Mouse (Mus musculus) heart, embryonic 11.5 days (tissue): ENCODE results near the gene Slc25a33. TPM values are rescaled to one million over a fixed set of nuclear protein-coding genes. Genes with fewer than 3 reads are reported as not detected.
"Not testable (repeated sequence)": the region's sequence is repeated elsewhere in the genome, so short reads cannot be mapped to it uniquely, and the experiment has no call there.

Experiments used
- ATAC-seq: fragments of 200-750 bp; cut with Nextera tagmentation; replicated peaks from 2 replicates; pipeline ENCODE4 v1.8.0; 2017; ENCODE audit warnings: moderate library complexity; ENCODE audit not compliant: insufficient number of reproducible peaks, low FRiP score, low TSS enrichment
- H3K27ac ChIP-seq: fragments of 300-500 bp; sonication (generic); 2 replicates; pipeline ENCODE4 v1.5.1; 2014; ENCODE audit warnings: mild to moderate bottlenecking, low read depth, low read length
- H3K27me3 ChIP-seq: fragments of 300-500 bp; sonication (generic); 2 replicates; pipeline ENCODE4 v1.6.1; 2014; ENCODE audit warnings: mild to moderate bottlenecking, low read length, mixed read lengths; ENCODE audit not compliant: control insufficient read depth, insufficient read depth
- H3K36me3 ChIP-seq: fragments of 300-500 bp; sonication (generic); 2 replicates; pipeline ENCODE4 v1.6.1; 2014; ENCODE audit warnings: mild to moderate bottlenecking, low read length, moderate library complexity, mixed read lengths; ENCODE audit not compliant: control insufficient read depth, insufficient read depth
- H3K4me1 ChIP-seq: fragments of 300-500 bp; sonication (generic); 2 replicates; pipeline ENCODE4 v1.6.1; 2014; ENCODE audit warnings: low read length; ENCODE audit not compliant: control insufficient read depth, insufficient read depth
- H3K4me2 ChIP-seq: fragments of 300-500 bp; sonication (generic); 2 replicates; pipeline ENCODE4 v1.6.1; 2014; ENCODE audit warnings: mild to moderate bottlenecking, moderate library complexity
- H3K4me3 ChIP-seq: fragments of 300-500 bp; sonication (generic); 2 replicates; pipeline ENCODE4 v1.5.1; 2014; ENCODE audit warnings: low read depth, low read length
- H3K9ac ChIP-seq: fragments of 300-500 bp; sonication (generic); 2 replicates; pipeline ENCODE4 v1.6.1; 2014; ENCODE audit warnings: mild to moderate bottlenecking, low read depth, low read length, moderate library complexity
- H3K9me3 ChIP-seq: fragments of 300-500 bp; sonication (generic); replicated peaks from 2 replicates; pipeline ENCODE4 v1.6.1; 2016; ENCODE audit warnings: low read length; ENCODE audit not compliant: control insufficient read depth
- WGBS: fragments of 180-500 bp; shearing (Covaris S2); extraction: QIAGEN DNeasy Blood & Tissue Kit; methylation state at CpG from one replicate; pipeline ENCODE4 v1.1.7; 2014; ENCODE audit not compliant: insufficient replicate concordance; 5-methylcytosine and 5-hydroxymethylcytosine counted together
- polyA plus RNA-seq: library from polyadenylated mRNA; unstranded; fragments of >200 nt; fragmentation: Nextera tagmentation; extraction: Ambion mirVana; gene quantifications from 2 replicates; pipeline ENCODE4 v1.2.1, GENCODE M21; 2014

Slc25a33 gene
- polyA plus RNA-seq, 1 experiment from 2014 or later = 9.4 TPM

DNA sequence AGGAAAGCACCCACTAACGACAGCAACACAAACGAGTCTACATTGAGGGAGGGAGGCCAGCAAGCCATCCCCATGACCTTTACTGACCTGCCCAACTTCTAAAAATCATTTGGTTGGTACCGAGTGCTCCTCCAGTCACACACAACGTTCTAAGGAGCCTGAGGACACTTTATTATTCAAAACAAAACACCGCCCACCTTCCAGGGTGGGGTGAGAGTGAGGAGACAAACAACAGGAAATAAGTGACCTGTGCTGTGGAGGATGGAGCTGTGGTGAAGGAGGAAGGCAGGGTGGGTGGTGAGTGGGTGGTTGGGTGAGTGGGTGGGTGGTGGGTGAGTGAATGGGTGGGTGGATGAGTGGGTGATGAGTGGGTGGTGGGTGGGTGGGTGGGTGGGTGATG, 14.6 kb downstream of the Slc25a33 start:
- H3K27me3 ChIP-seq = no peaks in the 10 kb centered on the region
- WGBS = 72% methylated on average over 5 of the region's 5 CpGs
- ATAC-seq = no peak

GRCm38 (mm10) chr4:149758423-149758822, 15.7 kb downstream of the Slc25a33 start:
- no peak overlapping the region for H3K9ac ChIP-seq
- H3K4me2 ChIP-seq = no peak overlapping the region
- H3K36me3 ChIP-seq = no peaks in the 10 kb centered on the region
- H3K4me3 ChIP-seq = no peak overlapping the region
- no peaks in the 10 kb centered on the region for H3K27me3 ChIP-seq
- no peak overlapping the region for H3K27ac ChIP-seq
- no peaks in the 10 kb centered on the region for H3K9me3 ChIP-seq
- H3K4me1 ChIP-seq = no peaks in the 10 kb centered on the region
- no peak for ATAC-seq
- 76% methylated on average over 6 of the region's 6 CpGs for WGBS

More for the DNA sequence above, 14.6 kb downstream of the Slc25a33 start:
- Histone ChIP-seq H3K4me2 (no peak overlapping the region), H3K9ac (no peak overlapping the region), H3K36me3 (no peaks in the 10 kb centered on the region), H3K9me3 (no peaks in the 10 kb centered on the region), H3K4me3 (no peak overlapping the region), H3K27ac (no peak overlapping the region), H3K4me1 (no peaks in the 10 kb centered on the region)

DNA sequence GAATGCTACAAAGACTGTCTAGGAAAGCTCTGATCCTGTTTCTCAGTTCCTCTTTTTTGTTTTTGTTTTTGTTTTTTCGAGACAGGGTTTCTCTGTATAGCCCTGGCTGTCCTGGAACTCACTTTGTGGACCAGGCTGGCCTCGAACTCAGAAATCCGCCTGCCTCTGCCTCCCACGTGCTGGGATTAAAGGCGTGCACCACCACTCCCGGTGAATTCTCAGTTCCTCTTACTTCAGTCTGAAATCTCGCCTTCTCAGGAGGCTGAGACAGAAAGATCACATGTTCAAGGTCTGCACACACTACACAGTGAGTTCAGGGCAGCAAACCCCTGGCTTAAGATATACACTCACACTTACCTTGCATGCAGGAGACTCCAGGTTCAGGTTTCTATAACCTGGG, 17.5 kb downstream of the Slc25a33 start:
- not testable (repeated sequence) for H3K36me3 ChIP-seq, H3K4me1 ChIP-seq, ATAC-seq, H3K27me3 ChIP-seq, H3K27ac ChIP-seq, H3K9me3 ChIP-seq, H3K9ac ChIP-seq, H3K4me2 ChIP-seq, H3K4me3 ChIP-seq
- 78% methylated on average over 7 of the region's 7 CpGs for WGBS

DNA sequence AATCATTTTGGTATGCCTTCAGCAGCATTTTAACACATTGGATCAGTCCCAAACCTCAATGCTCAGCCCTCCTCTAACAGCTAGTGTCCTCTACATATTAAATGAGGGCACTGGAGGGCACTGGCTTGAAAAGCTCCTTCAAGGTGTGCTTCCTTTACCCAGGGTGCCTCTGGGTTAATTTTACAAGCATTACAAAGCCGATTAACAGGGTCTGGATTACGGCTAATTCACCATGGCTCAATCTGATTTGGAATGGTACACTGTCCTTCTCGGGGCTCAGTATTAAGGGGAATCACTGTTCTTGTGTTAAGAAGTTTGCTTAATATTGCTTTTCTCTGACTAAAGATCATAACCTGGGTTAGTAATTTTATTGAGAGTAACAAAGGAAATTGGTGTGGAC, 21.2 kb downstream of the Slc25a33 start:
- Histone ChIP-seq H3K4me2 (no peak overlapping the region), H3K27ac (no peak overlapping the region), H3K9ac (no peak overlapping the region), H3K9me3 (no peaks in the 10 kb centered on the region), H3K4me3 (no peak overlapping the region), H3K27me3 (no peaks in the 10 kb centered on the region), H3K4me1 (0 out of 2 replicates have a peak, but pooled peaks cover 3% of the 10 kb centered on the region), H3K36me3 (no peaks in the 10 kb centered on the region)
- 73% methylated on average over 3 of the region's 3 CpGs for WGBS
- ATAC-seq = no peak

DNA sequence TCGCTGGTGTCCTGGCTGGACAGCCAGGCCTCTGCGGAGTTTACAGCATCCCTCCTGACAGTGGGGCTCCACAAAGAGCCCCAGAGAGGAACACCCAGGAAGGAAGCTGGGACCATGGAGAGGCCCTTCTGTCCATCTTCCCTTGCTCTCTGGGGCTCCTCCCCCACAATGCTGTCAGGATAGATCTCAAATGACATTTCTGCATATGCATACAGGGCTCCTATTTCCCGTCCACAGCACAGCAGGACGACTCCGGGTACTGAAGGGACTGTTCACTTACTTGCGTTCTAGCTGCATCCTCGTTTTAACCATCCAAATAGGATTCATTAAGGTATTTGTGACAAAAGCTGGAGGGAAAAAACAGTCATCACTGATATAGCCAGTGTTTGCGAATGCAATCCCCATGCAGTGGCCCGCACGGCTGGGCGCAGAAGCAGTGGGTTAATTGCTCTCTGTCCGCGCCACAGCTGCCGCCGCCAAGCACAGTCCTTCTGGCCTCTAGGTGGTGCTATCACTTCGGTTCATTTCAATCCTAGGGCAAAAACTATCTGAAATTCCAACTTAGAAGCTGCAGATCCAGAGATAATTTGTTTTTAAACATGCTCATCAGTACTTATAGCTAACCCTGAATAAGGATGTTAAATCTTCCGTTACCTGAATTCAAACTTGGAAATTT, 21.8 kb downstream of the Slc25a33 start:
- Histone ChIP-seq H3K27ac (no peak overlapping the region), H3K9ac (no peak overlapping the region), H3K27me3 (no peaks in the 10 kb centered on the region), H3K4me1 (0 out of 2 replicates have a peak, but pooled peaks cover 3% of the 10 kb centered on the region), H3K36me3 (no peaks in the 10 kb centered on the region), H3K4me3 (no peak overlapping the region), H3K4me2 (no peak overlapping the region), H3K9me3 (no peaks in the 10 kb centered on the region)
- ATAC-seq = no peak
- 36% methylated on average over 17 of the region's 17 CpGs for WGBS

- H3K4me1 ChIP-seq = 0 out of 2 replicates have a peak, but pooled peaks cover 3% of the 10 kb centered on the region
- no peak overlapping the region for H3K4me3 ChIP-seq
- H3K27ac ChIP-seq = no peak overlapping the region
- H3K9ac ChIP-seq = no peak overlapping the region
- ATAC-seq = no peak
- no peaks in the 10 kb centered on the region for H3K9me3 ChIP-seq
- H3K4me2 ChIP-seq = no peak overlapping the region
- H3K36me3 ChIP-seq = no peaks in the 10 kb centered on the region
- no peaks in the 10 kb centered on the region for H3K27me3 ChIP-seq
- 34% methylated on average over 5 of the region's 5 CpGs for WGBS
Measured at GRCm38 (mm10) chr4:149750671-149751070, 23.4 kb downstream of the Slc25a33 start.

DNA sequence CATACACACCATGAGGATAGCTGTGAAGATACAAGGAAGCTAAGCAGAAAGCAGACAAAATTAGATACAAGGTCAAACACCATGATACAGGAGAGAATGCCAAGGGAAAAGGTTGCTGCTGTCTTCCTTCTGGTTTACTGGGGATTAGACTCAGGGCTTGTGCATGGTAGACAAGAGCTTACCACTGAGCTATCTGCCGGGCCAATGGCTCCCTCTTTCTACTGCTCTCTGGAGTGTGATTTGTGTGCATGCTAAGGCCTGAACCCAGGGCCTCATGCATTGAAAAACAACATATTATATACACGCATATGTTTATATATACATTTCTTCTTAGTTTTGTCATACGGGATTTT, 24.4 kb downstream of the Slc25a33 start:
- not testable (repeated sequence) for H3K4me1 ChIP-seq, H3K9me3 ChIP-seq, H3K27ac ChIP-seq, ATAC-seq, H3K36me3 ChIP-seq, H3K4me3 ChIP-seq, H3K27me3 ChIP-seq, H3K9ac ChIP-seq, H3K4me2 ChIP-seq
- 89% methylated on average over 3 of the region's 3 CpGs for WGBS

DNA sequence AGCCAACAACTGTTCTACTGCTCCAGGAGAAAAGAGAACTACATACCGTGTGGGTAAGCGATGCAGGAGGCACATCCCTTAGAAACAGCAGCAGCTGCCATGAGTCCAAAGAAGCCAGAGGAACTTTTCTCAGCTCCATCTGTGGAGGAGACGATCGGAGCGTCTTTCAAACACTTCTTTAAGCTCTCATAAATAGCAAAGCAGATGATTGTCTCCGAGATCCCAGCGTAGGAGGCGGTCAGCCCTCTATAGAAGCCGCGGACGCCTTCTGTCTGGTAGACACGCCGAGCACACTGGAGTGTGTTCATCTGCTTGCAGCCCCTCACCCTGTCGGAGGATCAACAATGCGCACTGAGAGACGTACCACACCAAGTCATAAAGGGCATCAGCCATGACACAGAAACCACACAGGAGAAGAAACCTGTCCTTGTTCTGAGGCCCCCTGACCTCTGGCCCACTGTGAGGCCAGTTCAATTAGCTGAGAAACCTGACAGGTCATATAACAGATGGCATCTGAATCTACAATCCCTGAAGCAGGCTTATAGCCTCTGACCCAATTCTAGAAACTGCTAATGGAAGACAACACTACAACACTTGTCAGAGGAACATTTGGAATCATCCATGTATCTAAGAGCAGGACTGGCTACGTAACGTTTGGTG, 24.9 kb downstream of the Slc25a33 start:
- Histone ChIP-seq H3K36me3 (no peaks in the 10 kb centered on the region), H3K4me2 (no peak overlapping the region), H3K9ac (no peak overlapping the region), H3K4me1 (0 out of 2 replicates have a peak, but pooled peaks cover 3% of the 10 kb centered on the region), H3K4me3 (no peak overlapping the region), H3K27ac (no peak overlapping the region), H3K9me3 (no peaks in the 10 kb centered on the region), H3K27me3 (no peaks in the 10 kb centered on the region)
- WGBS = 88% methylated on average over 18 of the region's 18 CpGs
- ATAC-seq = no peak

- 64% methylated on average over 7 of the region's 7 CpGs for WGBS
Measured at GRCm38 (mm10) chr4:149744119-149744518, 30.0 kb downstream of the Slc25a33 start.

More at GRCm38 (mm10) chr4:149744119-149744518, 30.0 kb downstream of the Slc25a33 start:
- H3K36me3 ChIP-seq = 0 out of 2 replicates have a peak, but pooled peaks cover 2% of the 10 kb centered on the region
- H3K27me3 ChIP-seq = no peaks in the 10 kb centered on the region
- H3K27ac ChIP-seq = no peak overlapping the region
- H3K9me3 ChIP-seq = no peaks in the 10 kb centered on the region
- H3K4me1 ChIP-seq = no peaks in the 10 kb centered on the region
- H3K9ac ChIP-seq = no peak overlapping the region
- H3K4me3 ChIP-seq = no peak overlapping the region
- no peak overlapping the region for H3K4me2 ChIP-seq
- ATAC-seq = no peak
